Mouse (Mus musculus) hindbrain, embryonic 11.5 days (tissue): ENCODE results near the gene Psmd12. TPM values are rescaled to one million over a fixed set of nuclear protein-coding genes. Genes with fewer than 3 reads are reported as not detected.

ENCODE experiments used
- polyA plus RNA-seq: library from polyadenylated mRNA; unstranded; fragments of >200 nt; fragmentation: Nextera tagmentation; extraction: Ambion mirVana; gene quantifications from 2 replicates; pipeline ENCODE4 v1.2.1, GENCODE M21; 2014

Psmd12 gene
- polyA plus RNA-seq, 1 experiment from 2014 or later: 224 TPM

Other genes starting within 250 kb of the Psmd12 start
- 26.8 and 32.3 TPM in 2 replicates for gene Pitpnc1, start 8.8 kb upstream of the Psmd12 start, polyA plus RNA-seq
- 18.8 and 22.6 TPM in 2 replicates for gene Helz, start 68.4 kb downstream of the Psmd12 start, polyA plus RNA-seq
- gene Cacng1, start 237.0 kb downstream of the Psmd12 start, polyA plus RNA-seq: 0.36 and 0.43 TPM in 2 replicates